Mouse (Mus musculus): ENCODE results near the gene Rac2. TPM values are rescaled to one million over a fixed set of nuclear protein-coding genes. Genes with fewer than 3 reads are reported as not detected.

Gene Rac2
- polyA plus RNA-seq, 1 experiment from 2014 or later = 7.7 TPM

DNA sequence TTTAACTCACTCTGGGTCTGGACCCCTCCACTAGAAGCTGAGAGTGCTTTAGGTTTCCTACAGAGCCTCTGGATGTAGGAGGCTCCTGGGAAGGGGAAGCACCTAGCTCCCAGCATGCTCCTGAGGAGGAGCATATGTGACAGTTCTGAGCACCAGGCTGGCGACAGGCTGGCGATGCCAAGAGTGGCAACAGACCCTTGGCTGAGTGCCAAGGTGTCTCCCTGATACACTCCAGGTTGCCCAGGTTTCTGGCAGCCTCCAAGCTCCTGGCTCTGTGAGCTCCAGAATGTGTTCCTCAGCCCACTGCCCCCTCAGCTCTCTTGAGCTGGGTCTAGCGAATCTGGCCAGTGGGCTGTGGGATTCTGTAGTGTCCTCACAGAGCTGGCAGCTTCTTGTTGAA lies 31.0 kb downstream of the Rac2 start:
- Histone ChIP-seq H3K9me3 (no peaks in the 10 kb centered on the region), H3K4me3 (no peak overlapping the region), H3K27me3 (replicated peaks; ENCODE audit: low read depth, poor library complexity, severe bottlenecking) (peaks cover 63% of the 10 kb centered on the region), H3K4me1 (peaks cover 10% of the 10 kb centered on the region), H3K36me3 (replicated peaks) (no peaks in the 10 kb centered on the region), H3K27ac (replicated peaks) (no peak overlapping the region)
- 76% methylated on average over 3 of the region's 3 CpGs for WGBS
- no peak for DNase-seq (ENCODE audit: low spot score)

DNA sequence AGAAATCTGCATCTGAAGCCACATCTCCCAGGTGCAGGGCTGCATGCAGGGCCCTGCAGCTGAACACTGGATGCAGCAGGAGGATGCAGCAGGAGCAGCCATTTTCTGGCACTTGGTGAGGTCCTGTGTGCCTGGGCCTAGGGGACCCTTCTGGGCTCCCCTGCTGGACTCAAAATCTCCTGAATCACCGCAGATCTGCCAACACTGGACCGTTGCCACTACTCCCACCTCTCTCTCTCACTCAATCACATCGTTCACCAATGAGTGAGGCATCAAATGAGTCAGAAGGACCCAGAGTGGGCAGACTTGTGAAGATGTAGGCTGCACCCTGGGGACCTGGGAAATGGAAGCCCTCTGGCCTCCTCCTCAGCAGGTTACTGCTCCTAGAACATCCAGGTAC lies 31.5 kb downstream of the Rac2 start:
- 84% methylated on average over 3 of the region's 3 CpGs for WGBS
- H3K4me1 ChIP-seq = peaks cover 11% of the 10 kb centered on the region
- H3K4me3 ChIP-seq = no peak overlapping the region
- peaks cover 63% of the 10 kb centered on the region for H3K27me3 ChIP-seq (replicated peaks; ENCODE audit: low read depth, poor library complexity, severe bottlenecking)
- no peak overlapping the region for H3K27ac ChIP-seq (replicated peaks)
- no peaks in the 10 kb centered on the region for H3K9me3 ChIP-seq
- DNase-seq (ENCODE audit: low spot score) = no peak
- no peaks in the 10 kb centered on the region for H3K36me3 ChIP-seq (replicated peaks)

DNA sequence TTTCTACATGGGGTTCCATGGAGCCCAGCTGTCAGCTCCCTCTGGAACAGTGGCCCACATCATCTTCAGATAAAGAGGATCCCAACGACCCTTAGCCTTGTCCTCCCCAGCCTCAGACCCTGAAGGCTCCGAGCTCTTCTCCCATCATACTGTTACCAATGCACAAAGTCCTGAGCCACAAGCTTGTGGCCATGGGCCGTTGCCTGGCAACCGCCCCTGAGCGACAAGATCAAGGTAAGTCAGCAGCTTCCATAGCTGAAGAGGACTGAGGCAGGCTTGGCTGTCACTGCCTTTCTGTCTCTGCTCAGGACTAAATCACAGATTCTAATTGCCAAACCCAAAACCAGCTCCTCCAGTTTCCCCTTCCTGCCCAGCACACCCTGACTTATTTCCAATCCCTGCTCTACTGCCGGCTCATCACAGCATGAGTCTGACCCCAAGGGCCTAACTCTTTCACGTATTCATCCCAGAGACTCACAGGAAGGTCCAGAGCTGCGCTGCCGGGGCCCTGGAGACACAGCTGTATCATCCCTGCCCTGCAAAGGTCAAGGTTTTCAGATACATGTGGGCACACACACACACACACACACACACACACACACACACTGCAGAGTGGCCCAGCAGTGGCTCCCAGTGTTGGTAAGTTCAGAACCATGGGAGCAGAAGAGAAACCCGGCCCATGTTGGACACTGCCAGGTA lies 36.7 kb downstream of the Rac2 start:
- H3K27me3 ChIP-seq (replicated peaks; ENCODE audit: low read depth, poor library complexity, severe bottlenecking) = peaks cover 42% of the 10 kb centered on the region
- WGBS = 50% methylated on average over 10 of the region's 10 CpGs

DNA sequence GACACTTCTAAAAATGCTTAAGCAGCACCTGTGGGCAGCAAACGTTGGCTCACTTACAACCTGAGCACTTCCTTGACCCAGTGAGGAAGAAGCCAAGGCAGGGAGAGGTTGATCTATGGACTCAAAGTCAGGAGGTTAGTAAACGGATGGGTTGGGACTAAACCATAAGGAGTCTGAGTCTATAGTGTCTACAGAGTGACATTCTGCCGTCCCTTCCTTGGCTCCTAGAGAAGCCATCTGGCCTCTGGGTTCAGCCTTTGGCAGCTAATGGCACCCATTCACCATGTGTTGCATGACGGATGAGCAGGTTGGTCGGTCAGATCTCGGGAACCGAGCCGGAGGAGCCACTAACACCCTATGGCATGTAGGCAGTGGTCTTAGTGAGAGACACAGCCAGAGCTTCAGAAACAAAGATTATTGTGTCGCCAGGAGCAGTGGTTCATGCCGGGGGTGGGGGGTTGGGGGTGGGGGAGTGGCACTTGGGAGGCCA lies 39.2 kb downstream of the Rac2 start:
- Histone ChIP-seq H3K36me3 (replicated peaks) (no peaks in the 10 kb centered on the region), H3K4me1 (peaks cover 41% of the 10 kb centered on the region), H3K9me3 (no peaks in the 10 kb centered on the region), H3K4me3 (no peak overlapping the region), H3K27ac (replicated peaks) (no peak overlapping the region), H3K27me3 (replicated peaks; ENCODE audit: low read depth, poor library complexity, severe bottlenecking) (peaks cover 37% of the 10 kb centered on the region)
- WGBS = 79% methylated on average over 10 of the region's 10 CpGs
- no peak for DNase-seq (ENCODE audit: low spot score)

More for the DNA sequence above, 36.7 kb downstream of the Rac2 start:
- Histone ChIP-seq H3K36me3 (replicated peaks) (no peaks in the 10 kb centered on the region), H3K27ac (replicated peaks) (no peak overlapping the region), H3K4me3 (no peak overlapping the region), H3K4me1 (peaks cover 18% of the 10 kb centered on the region), H3K9me3 (no peaks in the 10 kb centered on the region)
- DNase-seq (ENCODE audit: low spot score) = no peak

DNA sequence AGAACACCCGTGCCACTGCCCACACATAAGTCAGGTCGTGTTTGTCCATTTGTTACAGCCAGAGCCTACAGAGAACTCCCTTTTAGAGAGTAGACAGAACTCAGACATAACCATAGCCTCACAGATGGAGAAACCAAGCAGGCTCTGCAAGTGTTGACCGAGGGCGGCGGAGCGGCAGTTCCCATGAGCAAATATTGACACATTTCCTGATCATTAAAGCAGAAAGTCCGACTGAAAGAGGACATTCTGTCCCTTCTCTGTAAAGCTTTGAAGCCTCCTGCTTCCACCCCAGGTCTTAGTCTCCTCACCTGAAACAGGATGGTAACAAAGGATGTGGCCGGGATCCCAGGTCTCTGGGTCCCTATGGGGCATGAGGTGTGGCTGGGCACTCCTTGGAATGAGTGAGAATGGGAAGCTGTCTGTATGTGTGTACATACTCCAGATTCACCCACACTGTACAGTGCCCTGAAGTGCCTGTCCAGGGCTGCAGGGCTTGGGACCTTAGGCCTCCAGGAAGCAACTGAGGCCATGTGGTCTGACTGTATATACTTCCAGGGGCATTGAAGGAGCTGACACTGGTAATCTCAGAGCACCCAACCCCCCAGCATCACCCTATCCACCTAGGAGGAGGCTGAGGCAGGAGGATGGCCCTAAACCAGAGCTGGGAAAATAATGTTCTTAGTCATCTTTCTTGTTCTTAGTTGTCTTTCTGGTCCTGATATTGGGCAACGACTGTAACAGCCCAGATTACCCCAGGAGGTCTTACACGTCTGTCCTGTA lies 39.8 kb downstream of the Rac2 start:
- DNase-seq (ENCODE audit: low spot score) = no peak
- H3K4me3 ChIP-seq = 0 out of 2 replicates have a peak overlapping the region, but pooled peaks have one; percentile 58
- peaks cover 45% of the 10 kb centered on the region for H3K4me1 ChIP-seq
- peaks cover 31% of the 10 kb centered on the region for H3K27me3 ChIP-seq (replicated peaks; ENCODE audit: low read depth, poor library complexity, severe bottlenecking)
- no peak overlapping the region for H3K27ac ChIP-seq (replicated peaks)
- 74% methylated on average over 10 of the region's 10 CpGs for WGBS
- H3K9me3 ChIP-seq = no peaks in the 10 kb centered on the region
- H3K36me3 ChIP-seq (replicated peaks) = no peaks in the 10 kb centered on the region

DNA sequence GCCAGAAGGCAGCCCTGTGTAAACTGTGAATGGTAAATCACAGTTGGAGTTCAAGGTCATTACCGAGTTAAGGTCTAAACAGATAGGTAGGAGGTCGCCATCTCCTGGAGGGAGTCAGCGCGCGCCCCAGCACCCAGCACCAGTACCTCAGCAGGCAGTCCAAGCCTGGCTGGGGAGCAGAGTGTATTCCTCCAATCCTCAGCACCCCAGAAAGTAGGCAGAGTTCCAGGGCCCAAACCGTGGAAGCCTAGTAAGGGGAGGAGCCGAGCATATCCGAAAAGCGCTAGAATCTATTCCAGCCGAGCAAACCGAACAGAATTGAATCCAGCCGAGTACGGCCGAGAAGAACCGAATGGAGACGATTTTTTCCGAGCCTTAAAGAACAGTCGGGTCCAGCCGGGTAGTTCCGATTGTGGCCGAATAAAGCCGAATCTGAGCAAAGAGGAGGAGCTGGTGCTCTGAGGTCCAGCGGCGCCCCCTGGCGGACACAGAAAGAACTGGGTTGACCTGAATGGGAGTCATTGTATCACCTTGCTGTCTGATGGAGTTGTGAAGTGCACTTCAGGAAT lies 40.6 kb downstream of the Rac2 start:
- no peaks in the 10 kb centered on the region for H3K36me3 ChIP-seq (replicated peaks)
- peak overlapping the region; percentile 87 for H3K27ac ChIP-seq (replicated peaks)
- 1% methylated on average over 25 of the region's 25 CpGs for WGBS
- H3K27me3 ChIP-seq (replicated peaks; ENCODE audit: low read depth, poor library complexity, severe bottlenecking) = peaks cover 31% of the 10 kb centered on the region
- peak; percentile 96 for DNase-seq (ENCODE audit: low spot score)
- peaks cover 46% of the 10 kb centered on the region for H3K4me1 ChIP-seq
- H3K9me3 ChIP-seq = no peaks in the 10 kb centered on the region
- H3K4me3 ChIP-seq = peak overlapping the region; percentile 58

DNA sequence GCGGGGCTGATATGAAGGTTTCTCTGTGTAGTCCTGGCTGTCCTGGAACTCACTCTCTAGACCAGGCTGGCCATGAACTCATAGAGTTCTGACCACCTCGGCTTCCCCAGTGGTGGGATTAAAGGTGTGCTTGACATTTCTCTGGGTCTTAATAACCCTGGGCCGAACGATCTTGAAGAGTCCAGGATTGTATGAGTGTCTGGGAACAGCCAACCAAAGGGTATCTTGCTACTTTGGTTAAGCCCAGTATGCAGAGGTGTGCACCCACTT lies 41.2 kb downstream of the Rac2 start:
- Histone ChIP-seq H3K4me3 (peak overlapping the region; percentile 58; the same call in 1 of the 2 replicates), H3K27ac (replicated peaks) (peak overlapping the region; percentile 87), H3K9me3 (no peaks in the 10 kb centered on the region), H3K27me3 (replicated peaks; ENCODE audit: low read depth, poor library complexity, severe bottlenecking) (peaks cover 31% of the 10 kb centered on the region), H3K36me3 (replicated peaks) (no peaks in the 10 kb centered on the region), H3K4me1 (peaks cover 46% of the 10 kb centered on the region)
- no peak for DNase-seq (ENCODE audit: low spot score)
- WGBS = 76% methylated on average over 4 of the region's 4 CpGs

DNA sequence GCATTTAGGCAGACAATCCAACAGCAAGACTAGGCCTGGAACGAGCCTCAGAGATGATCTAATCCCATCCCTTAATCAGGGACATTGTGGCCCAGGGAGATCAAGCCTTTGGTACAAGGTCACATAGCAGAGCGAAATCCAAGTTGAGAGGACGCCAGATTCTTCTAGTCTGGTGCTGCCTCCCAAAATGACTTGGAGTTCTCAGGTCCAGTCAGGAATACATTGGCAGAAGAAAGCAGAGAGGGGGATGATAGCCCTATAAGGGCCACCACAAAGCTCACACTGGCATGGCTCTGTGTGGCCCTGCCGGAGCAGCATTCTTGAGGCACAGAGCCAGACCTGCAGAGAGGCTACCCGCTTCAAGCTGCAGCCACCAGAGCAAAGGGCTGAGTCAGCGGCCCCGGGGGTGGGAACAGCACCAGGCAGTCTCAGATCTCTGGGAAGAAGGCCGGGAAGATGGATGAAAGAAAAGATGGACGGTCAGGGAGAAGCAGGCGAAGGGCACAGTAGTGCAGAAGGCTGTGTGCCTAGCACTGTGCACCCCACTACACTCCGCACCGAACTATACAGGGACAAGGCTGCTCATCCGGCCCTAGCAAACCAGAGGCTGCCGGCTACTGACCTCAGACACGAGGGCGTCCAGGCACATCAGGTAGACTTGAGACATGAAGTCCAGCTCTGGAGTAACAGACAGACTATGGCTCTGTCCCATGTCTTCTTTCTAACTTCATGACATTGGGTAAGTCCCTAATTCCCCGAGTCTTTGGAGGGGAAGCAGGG lies 41.7 kb downstream of the Rac2 start, which contains the start of gene C1qtnf6:
Gene C1qtnf6 (minus strand): TSS at position 746 of the 780 bp plus-strand sequence.
- no peaks in the 10 kb centered on the region for H3K9me3 ChIP-seq
- peak within 1 kb of the TSS; percentile 87 for H3K27ac ChIP-seq (replicated peaks)
- WGBS = 73% methylated on average over 17 of the region's 17 CpGs
- no peaks in the 10 kb centered on the region for H3K36me3 ChIP-seq (replicated peaks)
- H3K4me3 ChIP-seq = peak within 1 kb of the TSS; percentile 58
- no peak for DNase-seq (ENCODE audit: low spot score)
- peaks cover 43% of the 10 kb centered on the region for H3K4me1 ChIP-seq
- peaks cover 31% of the 10 kb centered on the region for H3K27me3 ChIP-seq (replicated peaks; ENCODE audit: low read depth, poor library complexity, severe bottlenecking)

DNA sequence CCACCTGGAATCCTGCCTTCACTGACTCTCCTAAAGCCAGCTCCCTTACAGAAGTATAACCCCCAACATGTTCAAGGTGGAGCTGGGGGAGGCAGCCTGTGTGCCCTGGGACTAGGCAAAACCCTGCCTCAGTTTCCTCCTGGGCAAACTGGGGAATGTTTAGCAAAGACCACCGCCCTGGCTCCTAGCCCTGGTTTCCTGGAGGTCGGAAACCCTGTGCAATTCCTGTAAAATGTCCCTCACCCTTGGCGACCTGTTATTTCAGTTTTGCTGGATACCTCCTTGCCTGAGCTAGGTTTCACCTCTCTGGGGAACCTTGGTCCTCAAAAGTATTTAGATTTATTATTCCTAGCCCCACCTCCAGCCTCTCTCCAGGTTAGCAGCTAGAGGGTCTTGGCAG lies 42.4 kb downstream of the Rac2 start:
- DNase-seq (ENCODE audit: low spot score) = no peak
- Histone ChIP-seq H3K4me1 (peaks cover 40% of the 10 kb centered on the region), H3K9me3 (no peaks in the 10 kb centered on the region), H3K4me3 (peak overlapping the region; percentile 56; the same call in 1 of the 2 replicates), H3K27ac (replicated peaks) (peak overlapping the region; percentile 86), H3K36me3 (replicated peaks) (no peaks in the 10 kb centered on the region), H3K27me3 (replicated peaks; ENCODE audit: low read depth, poor library complexity, severe bottlenecking) (peaks cover 31% of the 10 kb centered on the region)
- WGBS = 73% methylated on average over 3 of the region's 3 CpGs

DNA sequence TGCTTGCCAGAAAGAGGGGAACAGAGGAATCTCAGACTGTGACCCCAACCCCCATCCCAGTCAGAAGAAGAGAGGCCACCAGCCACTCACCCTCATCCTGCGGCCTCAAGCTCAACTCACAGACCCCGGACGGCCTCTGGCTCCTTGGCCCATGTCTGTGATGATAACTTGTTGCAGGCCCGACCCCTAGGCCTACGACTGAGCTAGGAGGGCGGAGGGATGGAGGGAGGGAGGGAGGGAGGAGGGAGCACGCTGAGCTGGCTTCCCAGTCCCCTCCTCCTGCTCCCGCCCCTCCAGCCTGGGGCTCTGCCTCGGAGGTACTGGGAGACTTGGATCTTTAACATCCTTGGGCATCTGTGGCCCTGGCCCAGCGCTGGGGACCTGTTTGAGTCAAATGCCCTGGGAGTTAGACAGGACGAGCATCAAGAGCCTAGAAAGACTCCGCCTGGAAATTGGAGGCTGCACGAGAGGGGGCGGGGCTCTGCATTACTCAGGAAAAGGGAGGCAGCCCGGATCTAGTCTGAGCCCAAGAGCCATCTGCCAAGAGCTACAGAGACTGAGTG lies 43.1 kb downstream of the Rac2 start:
- peaks cover 31% of the 10 kb centered on the region for H3K27me3 ChIP-seq (replicated peaks; ENCODE audit: low read depth, poor library complexity, severe bottlenecking)
- WGBS = under 1% methylated on average over 15 of the region's 15 CpGs
- DNase-seq (ENCODE audit: low spot score) = peak; percentile 84
- no peaks in the 10 kb centered on the region for H3K9me3 ChIP-seq
- H3K4me1 ChIP-seq = peaks cover 47% of the 10 kb centered on the region
- H3K4me3 ChIP-seq = peak overlapping the region; percentile 56
- peak overlapping the region; percentile 86 for H3K27ac ChIP-seq (replicated peaks)
- H3K36me3 ChIP-seq (replicated peaks) = no peaks in the 10 kb centered on the region

DNA sequence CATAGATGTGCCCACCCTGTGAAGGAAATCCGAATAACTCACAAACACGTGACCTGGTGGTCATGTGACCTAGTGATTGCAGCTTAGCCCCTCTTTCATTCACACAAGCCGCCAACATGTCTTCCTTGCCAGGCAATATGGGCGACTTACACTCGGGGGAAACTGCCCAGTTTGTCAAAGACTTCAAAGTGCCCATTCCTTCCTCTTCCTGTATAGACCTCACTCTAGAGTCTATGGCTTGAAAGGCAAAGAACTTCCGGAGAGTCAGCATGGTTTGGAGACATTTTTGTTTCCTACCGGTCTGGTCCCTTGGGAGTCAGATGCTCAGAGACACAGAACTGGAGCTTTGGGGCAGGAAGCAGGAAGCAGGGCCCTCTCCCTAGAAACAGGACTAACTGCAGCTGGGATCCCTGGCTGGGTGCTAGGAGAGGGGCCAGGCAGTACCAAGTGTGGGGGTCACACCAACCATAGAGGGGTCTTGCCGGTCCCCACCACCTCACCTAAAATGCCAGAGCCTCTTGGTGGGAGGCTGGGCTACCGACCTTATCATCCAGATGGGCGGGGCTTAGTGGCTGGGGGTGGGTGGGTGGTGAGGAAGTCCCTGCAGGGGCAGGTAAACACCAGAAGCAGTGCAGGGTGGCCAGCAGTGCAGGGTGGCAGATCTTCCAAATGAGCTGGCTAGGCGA lies 43.7 kb downstream of the Rac2 start:
- H3K4me3 ChIP-seq = peak overlapping the region; percentile 56
- WGBS = 51% methylated on average over 11 of the region's 11 CpGs
- peaks cover 53% of the 10 kb centered on the region for H3K4me1 ChIP-seq
- no peaks in the 10 kb centered on the region for H3K36me3 ChIP-seq (replicated peaks)
- peak overlapping the region; percentile 86 for H3K27ac ChIP-seq (replicated peaks)
- no peak for DNase-seq (ENCODE audit: low spot score)
- no peaks in the 10 kb centered on the region for H3K9me3 ChIP-seq
- peaks cover 31% of the 10 kb centered on the region for H3K27me3 ChIP-seq (replicated peaks; ENCODE audit: low read depth, poor library complexity, severe bottlenecking)
